Mouse (Mus musculus): ENCODE measurements around the gene Zfp710. TPM values are rescaled to one million over a fixed set of nuclear protein-coding genes. Genes with fewer than 3 reads are reported as not detected.

Zfp710 gene
- polyA plus RNA-seq, 1 experiment: 3.8 TPM

DNA sequence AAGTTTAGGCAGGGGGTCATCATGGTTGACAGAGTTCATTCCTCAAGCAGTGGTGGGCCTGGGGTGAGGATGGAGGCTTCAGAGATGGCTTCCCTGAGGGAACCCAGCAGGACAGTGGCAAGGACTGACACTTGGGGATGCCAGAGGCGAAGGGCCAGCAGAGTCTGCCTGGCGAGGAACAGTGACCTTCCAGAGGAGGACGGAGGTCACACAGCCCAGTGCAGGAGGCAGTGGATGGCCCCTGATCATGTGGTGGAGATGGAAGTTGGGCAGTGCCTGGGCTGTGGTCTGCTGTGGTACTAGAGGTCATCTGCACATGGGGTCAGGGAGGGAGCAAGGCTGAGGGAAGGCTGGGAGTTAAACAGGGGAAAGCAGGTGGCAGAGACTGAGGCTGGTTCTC lies 40.6 kb downstream of the Zfp710 start:
- H3K27ac ChIP-seq (ENCODE audit: control insufficient read depth, insufficient read depth, low read depth, low read length): no peak overlapping the region
- H3K27me3 ChIP-seq (ENCODE audit: control insufficient read depth, insufficient read depth, low read length): no peaks in the 10 kb centered on the region

DNA sequence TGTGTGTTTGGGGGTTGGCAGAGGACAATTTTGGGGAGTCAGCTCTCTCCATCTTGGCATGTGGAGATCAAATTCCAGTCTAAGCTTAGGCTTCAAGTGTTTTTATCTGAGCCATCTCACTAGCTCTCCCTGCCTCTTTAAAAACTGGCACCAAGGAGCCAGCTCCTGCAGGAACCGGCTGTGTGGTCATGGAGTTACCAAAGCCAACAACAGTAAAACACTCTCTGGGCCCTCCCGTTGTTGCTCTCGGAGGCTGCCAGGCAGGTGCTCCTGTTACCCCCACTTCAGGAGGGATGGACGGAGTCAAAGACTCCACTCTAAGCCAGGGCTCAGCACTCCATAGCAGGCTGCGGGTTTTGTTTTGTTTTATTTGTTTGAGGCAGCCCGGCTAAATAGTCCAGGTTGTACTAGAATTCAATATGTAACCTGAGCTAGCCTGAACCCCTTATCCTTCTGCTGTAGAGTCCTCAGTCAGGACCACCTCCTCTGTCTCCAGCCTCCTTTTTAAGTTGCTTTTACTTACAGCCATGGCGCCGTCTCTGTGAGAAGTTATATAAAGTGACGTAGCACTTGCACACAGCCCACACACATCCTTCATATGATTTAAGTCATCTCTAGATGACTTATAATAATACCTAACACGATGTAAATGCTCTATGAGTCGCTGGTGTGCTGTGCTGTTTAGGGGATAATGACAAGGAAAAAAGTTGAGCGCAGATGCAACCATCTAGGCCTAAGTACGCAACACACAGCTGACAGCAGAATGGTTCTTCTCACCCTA lies 42.3 kb downstream of the Zfp710 start:
- H3K4me1 ChIP-seq (ENCODE audit: control insufficient read depth, insufficient read depth, low read length): peaks cover 6% of the 10 kb centered on the region
- H3K27ac ChIP-seq (ENCODE audit: control insufficient read depth, insufficient read depth, low read depth, low read length): no peak overlapping the region
- no peak overlapping the region for H3K4me3 ChIP-seq (ENCODE audit: control insufficient read depth, low read depth, low read length)
- no peak for TF ChIP-seq CTCF (IDR thresholded peaks at IDR 0.05; ENCODE audit: control insufficient read depth, insufficient read depth, insufficient replicate concordance, low read depth, low read length)
- TF ChIP-seq POLR2A (IDR thresholded peaks at IDR 0.05; ENCODE audit: control insufficient read depth, low read depth, low read length): no peak
- H3K27me3 ChIP-seq (ENCODE audit: control insufficient read depth, insufficient read depth, low read length): no peaks in the 10 kb centered on the region
- H3K36me3 ChIP-seq (ENCODE audit: control insufficient read depth, insufficient read depth, low read length): no peaks in the 10 kb centered on the region

More for the DNA sequence above, 40.6 kb downstream of the Zfp710 start:
- Histone ChIP-seq H3K36me3 (ENCODE audit: control insufficient read depth, insufficient read depth, low read length) (no peaks in the 10 kb centered on the region), H3K4me1 (ENCODE audit: control insufficient read depth, insufficient read depth, low read length) (peaks cover 3% of the 10 kb centered on the region; the same call in 1 of the 2 replicates), H3K4me3 (ENCODE audit: control insufficient read depth, low read depth, low read length) (no peak overlapping the region)
- TF ChIP-seq POLR2A (IDR thresholded peaks at IDR 0.05; ENCODE audit: control insufficient read depth, low read depth, low read length) (0 out of 2 replicates have a peak, but pooled peaks have one; percentile 9), CTCF (IDR thresholded peaks at IDR 0.05; ENCODE audit: control insufficient read depth, insufficient read depth, insufficient replicate concordance, low read depth, low read length) (no peak)

DNA sequence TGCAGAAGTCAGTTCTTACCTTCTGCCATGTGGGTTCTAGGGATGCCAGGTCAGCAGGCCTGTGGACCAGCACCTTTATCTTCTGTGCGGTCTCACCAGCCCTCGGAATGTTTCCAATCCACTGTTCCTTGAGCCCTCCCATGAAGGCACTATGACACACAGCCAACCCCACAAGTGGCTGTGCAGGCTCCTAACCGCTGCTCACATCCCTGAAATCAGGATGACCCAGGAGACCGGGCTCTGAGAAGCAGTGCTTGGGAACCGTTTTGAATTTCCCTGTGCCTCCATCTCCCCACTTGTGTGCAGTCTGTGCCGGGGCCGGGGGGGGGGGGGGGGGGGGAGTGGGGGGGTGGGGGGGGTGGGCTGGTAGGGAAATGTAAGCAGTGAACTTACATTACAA lies 43.7 kb downstream of the Zfp710 start:
- peaks cover 11% of the 10 kb centered on the region for H3K4me1 ChIP-seq (ENCODE audit: control insufficient read depth, insufficient read depth, low read length)
- no peaks in the 10 kb centered on the region for H3K27me3 ChIP-seq (ENCODE audit: control insufficient read depth, insufficient read depth, low read length)
- H3K36me3 ChIP-seq (ENCODE audit: control insufficient read depth, insufficient read depth, low read length): no peaks in the 10 kb centered on the region
- TF ChIP-seq POLR2A (IDR thresholded peaks at IDR 0.05; ENCODE audit: control insufficient read depth, low read depth, low read length) (no peak), CTCF (IDR thresholded peaks at IDR 0.05; ENCODE audit: control insufficient read depth, insufficient read depth, insufficient replicate concordance, low read depth, low read length) (no peak)
- no peak overlapping the region for H3K27ac ChIP-seq (ENCODE audit: control insufficient read depth, insufficient read depth, low read depth, low read length)
- H3K4me3 ChIP-seq (ENCODE audit: control insufficient read depth, low read depth, low read length): no peak overlapping the region

DNA sequence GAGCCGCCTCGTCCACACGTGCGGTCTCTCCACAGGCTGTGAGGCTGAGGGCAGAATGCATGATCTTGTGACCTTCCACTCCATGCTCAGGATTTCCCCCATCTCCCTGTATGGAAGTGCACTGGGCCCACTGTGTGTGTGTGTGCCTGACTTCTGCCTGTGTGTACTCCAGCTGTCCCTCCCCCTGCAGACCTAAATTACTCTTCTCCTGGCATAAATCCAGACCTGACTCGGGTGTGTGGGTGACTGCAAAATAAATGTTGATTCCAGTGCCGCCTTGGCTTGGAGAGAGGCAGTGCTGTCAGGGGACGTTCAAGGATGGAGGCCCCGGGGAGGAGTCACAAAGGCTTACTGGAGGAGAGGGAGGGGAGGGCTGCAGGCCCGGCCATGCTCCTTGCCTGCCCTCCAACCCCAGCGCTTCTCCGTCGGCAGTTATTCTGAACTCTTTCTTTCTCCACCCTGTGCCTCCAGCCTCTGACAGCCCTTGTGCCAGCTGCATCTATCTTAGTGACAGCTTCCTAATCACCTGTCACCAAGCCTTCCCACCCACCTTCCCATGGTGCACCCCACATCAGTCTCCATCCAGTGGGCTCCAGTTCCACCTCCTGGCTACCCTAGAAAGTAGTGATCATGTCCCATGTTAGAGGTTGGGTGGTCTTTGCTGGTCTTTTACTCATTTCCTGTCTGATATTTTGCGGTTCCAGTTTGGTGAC lies 45.2 kb downstream of the Zfp710 start:
- H3K4me3 ChIP-seq (ENCODE audit: control insufficient read depth, low read depth, low read length): no peak overlapping the region
- TF ChIP-seq POLR2A (IDR thresholded peaks at IDR 0.05; ENCODE audit: control insufficient read depth, low read depth, low read length) (no peak), CTCF (IDR thresholded peaks at IDR 0.05; ENCODE audit: control insufficient read depth, insufficient read depth, insufficient replicate concordance, low read depth, low read length) (no peak)
- H3K27ac ChIP-seq (ENCODE audit: control insufficient read depth, insufficient read depth, low read depth, low read length): no peak overlapping the region
- H3K36me3 ChIP-seq (ENCODE audit: control insufficient read depth, insufficient read depth, low read length): no peaks in the 10 kb centered on the region
- H3K4me1 ChIP-seq (ENCODE audit: control insufficient read depth, insufficient read depth, low read length): peaks cover 11% of the 10 kb centered on the region
- no peaks in the 10 kb centered on the region for H3K27me3 ChIP-seq (ENCODE audit: control insufficient read depth, insufficient read depth, low read length)

DNA sequence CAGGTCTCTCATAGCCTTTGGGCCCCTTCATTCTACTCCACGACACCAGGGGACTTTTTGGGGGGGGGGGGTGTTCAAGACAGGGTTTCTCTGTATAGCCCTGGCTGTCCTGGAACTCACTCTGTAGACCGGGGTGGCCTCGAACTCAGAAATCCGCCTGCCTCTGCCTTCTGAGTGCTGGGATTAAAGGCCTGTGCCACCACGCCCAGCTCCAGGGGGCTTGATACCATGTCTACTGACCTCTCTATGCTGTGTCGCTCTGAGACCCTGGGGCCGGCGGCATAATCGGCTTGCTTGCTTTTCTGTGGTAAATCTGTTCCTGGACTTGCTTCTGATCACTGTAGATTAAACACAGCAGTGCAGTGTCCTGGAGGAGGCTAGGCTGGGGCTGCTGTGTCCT lies 46.6 kb downstream of the Zfp710 start:
- peaks cover 11% of the 10 kb centered on the region for H3K4me1 ChIP-seq (ENCODE audit: control insufficient read depth, insufficient read depth, low read length)
- no peaks in the 10 kb centered on the region for H3K36me3 ChIP-seq (ENCODE audit: control insufficient read depth, insufficient read depth, low read length)
- H3K27ac ChIP-seq (ENCODE audit: control insufficient read depth, insufficient read depth, low read depth, low read length): no peak overlapping the region
- no peak for TF ChIP-seq POLR2A (IDR thresholded peaks at IDR 0.05; ENCODE audit: control insufficient read depth, low read depth, low read length)
- no peak overlapping the region for H3K4me3 ChIP-seq (ENCODE audit: control insufficient read depth, low read depth, low read length)
- H3K27me3 ChIP-seq (ENCODE audit: control insufficient read depth, insufficient read depth, low read length): no peaks in the 10 kb centered on the region

DNA sequence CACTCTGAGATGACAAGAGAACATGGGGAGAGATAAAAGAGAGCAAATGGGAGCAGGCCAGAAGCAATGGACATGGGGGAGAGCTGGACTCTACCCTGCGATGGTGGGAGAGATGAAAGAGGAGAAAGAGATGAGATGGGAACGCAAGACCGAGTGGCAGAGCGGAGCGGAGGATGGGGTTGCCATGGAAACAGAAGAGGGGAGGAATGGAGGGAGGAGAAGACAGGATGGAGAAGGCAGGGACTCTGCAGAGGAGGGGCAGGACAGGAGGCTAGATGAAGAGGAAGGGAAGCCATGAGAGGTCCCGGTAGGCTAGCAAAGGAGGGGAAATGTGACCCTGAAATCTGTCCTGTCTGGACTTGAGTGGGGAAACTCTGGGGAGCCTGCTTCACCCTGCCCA lies 47.7 kb downstream of the Zfp710 start:
- TF ChIP-seq CTCF (IDR thresholded peaks at IDR 0.05; ENCODE audit: control insufficient read depth, insufficient read depth, insufficient replicate concordance, low read depth, low read length) (no peak), POLR2A (IDR thresholded peaks at IDR 0.05; ENCODE audit: control insufficient read depth, low read depth, low read length) (no peak)
- no peak overlapping the region for H3K4me3 ChIP-seq (ENCODE audit: control insufficient read depth, low read depth, low read length)
- no peaks in the 10 kb centered on the region for H3K27me3 ChIP-seq (ENCODE audit: control insufficient read depth, insufficient read depth, low read length)
- H3K4me1 ChIP-seq (ENCODE audit: control insufficient read depth, insufficient read depth, low read length): peaks cover 11% of the 10 kb centered on the region
- no peak overlapping the region for H3K27ac ChIP-seq (ENCODE audit: control insufficient read depth, insufficient read depth, low read depth, low read length)
- H3K36me3 ChIP-seq (ENCODE audit: control insufficient read depth, insufficient read depth, low read length): no peaks in the 10 kb centered on the region

DNA sequence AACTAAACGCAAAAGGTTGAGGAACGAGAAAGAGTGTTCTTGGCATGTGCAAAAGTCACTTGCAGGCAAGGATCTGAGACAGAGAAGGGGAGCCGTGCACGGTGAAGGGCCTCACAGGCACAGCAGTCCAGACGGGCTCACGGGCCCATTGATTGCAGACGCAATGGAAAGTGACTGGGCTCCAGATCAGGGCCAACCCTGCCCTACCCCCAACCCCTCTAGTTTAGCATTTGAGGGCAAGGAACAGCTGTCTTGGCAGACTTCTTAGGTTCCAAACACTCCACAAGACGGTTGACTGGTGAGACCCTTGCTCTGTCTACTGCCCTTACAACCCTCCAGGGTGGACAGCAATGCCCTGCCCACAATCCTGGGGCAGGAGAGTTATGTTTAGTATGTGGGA lies 48.9 kb downstream of the Zfp710 start:
- no peak overlapping the region for H3K27ac ChIP-seq (ENCODE audit: control insufficient read depth, insufficient read depth, low read depth, low read length)
- no peaks in the 10 kb centered on the region for H3K27me3 ChIP-seq (ENCODE audit: control insufficient read depth, insufficient read depth, low read length)
- no peak for TF ChIP-seq CTCF (IDR thresholded peaks at IDR 0.05; ENCODE audit: control insufficient read depth, insufficient read depth, insufficient replicate concordance, low read depth, low read length)
- H3K4me1 ChIP-seq (ENCODE audit: control insufficient read depth, insufficient read depth, low read length): peaks cover 8% of the 10 kb centered on the region
- no peaks in the 10 kb centered on the region for H3K36me3 ChIP-seq (ENCODE audit: control insufficient read depth, insufficient read depth, low read length)
- no peak overlapping the region for H3K4me3 ChIP-seq (ENCODE audit: control insufficient read depth, low read depth, low read length)
